Mouse (Mus musculus) lung, embryonic 16.5 days (tissue): ENCODE measurements at regions not wholly inside any gene's neighbourhood (a gene's known extent, or its start where the extent isn't known, plus 50 kb on each side); places are given as distances from the start of the nearest gene placed in this dataset.

Source experiments
- ATAC-seq: fragments of 200-750 bp; cut with Nextera tagmentation; 2 replicates; pipeline ENCODE4 v1.8.0; 2017; ENCODE audit warnings: low read depth, mild to moderate bottlenecking, moderate library complexity
- H3K27ac ChIP-seq: fragments of 300-500 bp; sonication (generic); 2 replicates; pipeline ENCODE4 v1.5.1; 2014; ENCODE audit warnings: mild to moderate bottlenecking, control low read depth, low read length
- H3K27me3 ChIP-seq: fragments of 300-500 bp; sonication (generic); 2 replicates; pipeline ENCODE4 v1.6.1; 2014; ENCODE audit warnings: low read depth, low read length, mixed read lengths; ENCODE audit not compliant: control insufficient read depth, insufficient read depth
- H3K36me3 ChIP-seq: fragments of 300-500 bp; sonication (generic); 2 replicates; pipeline ENCODE4 v1.6.1; 2014; ENCODE audit warnings: low read length; ENCODE audit not compliant: control insufficient read depth, insufficient read depth
- H3K4me1 ChIP-seq: fragments of 300-500 bp; sonication (generic); replicated peaks from 2 replicates; pipeline ENCODE4 v1.6.1; 2014; ENCODE audit warnings: low read length, mixed read lengths; ENCODE audit not compliant: control insufficient read depth, insufficient read depth
- H3K4me2 ChIP-seq: fragments of 300-500 bp; sonication (generic); 2 replicates; pipeline ENCODE4 v1.6.1; 2014; ENCODE audit warnings: low read depth, low read length, control low read depth
- H3K4me3 ChIP-seq: fragments of 300-500 bp; sonication (generic); 2 replicates; pipeline ENCODE4 v1.5.1; 2014; ENCODE audit warnings: mild to moderate bottlenecking, low read length, control low read depth
- H3K9ac ChIP-seq: fragments of 300-500 bp; sonication (generic); 2 replicates; pipeline ENCODE4 v1.6.1; 2014; ENCODE audit warnings: low read length, control low read depth
- H3K9me3 ChIP-seq: fragments of 300-500 bp; sonication (generic); 2 replicates; pipeline ENCODE4 v1.6.1; 2016; ENCODE audit warnings: low read length; ENCODE audit not compliant: control insufficient read depth
- WGBS: fragments of 180-500 bp; shearing (Covaris S2); extraction: QIAGEN DNeasy Blood & Tissue Kit; methylation state at CpG from one replicate; pipeline ENCODE4 v1.1.7; 2014; 5-methylcytosine and 5-hydroxymethylcytosine counted together

DNA sequence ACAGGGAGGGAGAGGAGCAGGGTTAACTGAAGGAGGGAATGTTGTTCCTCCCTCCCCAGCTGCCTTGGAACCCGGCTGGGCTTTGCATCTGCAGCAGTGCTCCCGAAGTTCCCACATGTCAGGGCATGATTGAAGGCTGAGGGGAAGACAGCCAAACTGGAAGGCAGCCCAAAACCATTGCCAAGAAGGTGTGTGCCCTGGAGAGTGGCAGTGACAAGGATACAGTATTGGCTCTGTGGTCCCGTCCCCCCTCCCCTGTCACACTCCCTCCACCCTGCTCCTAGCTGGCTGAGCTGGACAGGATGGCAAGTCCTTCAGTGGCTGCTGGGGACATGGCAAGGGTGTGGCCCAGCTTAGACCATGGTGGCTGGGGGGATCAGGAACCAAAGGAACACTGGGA, 79.1 kb downstream of the Cyp26b1 start:
- WGBS = 13% methylated on average over 3 of the region's 3 CpGs
- H3K27me3 ChIP-seq = no peaks in the 10 kb centered on the region
- no peaks in the 10 kb centered on the region for H3K4me1 ChIP-seq
- H3K36me3 ChIP-seq = no peaks in the 10 kb centered on the region
- no peak overlapping the region for H3K4me2 ChIP-seq
- no peaks in the 10 kb centered on the region for H3K9me3 ChIP-seq
- no peak overlapping the region for H3K4me3 ChIP-seq
- no peak for ATAC-seq
- H3K27ac ChIP-seq = no peak overlapping the region
- H3K9ac ChIP-seq = no peak overlapping the region

DNA sequence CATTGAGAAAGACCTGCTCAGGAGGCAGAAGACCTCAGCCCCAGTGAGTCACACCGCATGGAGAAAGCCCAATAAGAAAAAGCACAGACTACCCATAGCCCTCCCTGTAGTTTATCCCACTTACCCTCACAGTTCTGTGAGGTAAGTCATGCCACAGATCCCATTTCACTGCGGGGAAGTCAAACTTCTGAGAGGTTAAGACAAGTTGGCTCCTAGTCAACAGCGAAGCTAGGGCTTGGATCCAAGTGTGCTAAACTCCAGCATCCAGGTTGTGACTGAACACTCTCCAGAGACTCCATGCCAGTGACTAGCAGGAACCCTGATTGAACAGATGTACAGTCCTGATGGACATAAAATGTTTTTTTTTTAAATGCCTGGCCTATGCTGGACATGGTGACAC, 85.1 kb downstream of the Cyp26b1 start:
- H3K9ac ChIP-seq = no peak overlapping the region
- H3K4me3 ChIP-seq = no peak overlapping the region
- H3K27me3 ChIP-seq = no peaks in the 10 kb centered on the region
- no peaks in the 10 kb centered on the region for H3K4me1 ChIP-seq
- no peak overlapping the region for H3K27ac ChIP-seq
- H3K36me3 ChIP-seq = no peaks in the 10 kb centered on the region
- H3K4me2 ChIP-seq = no peak overlapping the region
- no peaks in the 10 kb centered on the region for H3K9me3 ChIP-seq
- WGBS = 70% methylated on average over 3 of the region's 3 CpGs
- ATAC-seq = no peak

DNA sequence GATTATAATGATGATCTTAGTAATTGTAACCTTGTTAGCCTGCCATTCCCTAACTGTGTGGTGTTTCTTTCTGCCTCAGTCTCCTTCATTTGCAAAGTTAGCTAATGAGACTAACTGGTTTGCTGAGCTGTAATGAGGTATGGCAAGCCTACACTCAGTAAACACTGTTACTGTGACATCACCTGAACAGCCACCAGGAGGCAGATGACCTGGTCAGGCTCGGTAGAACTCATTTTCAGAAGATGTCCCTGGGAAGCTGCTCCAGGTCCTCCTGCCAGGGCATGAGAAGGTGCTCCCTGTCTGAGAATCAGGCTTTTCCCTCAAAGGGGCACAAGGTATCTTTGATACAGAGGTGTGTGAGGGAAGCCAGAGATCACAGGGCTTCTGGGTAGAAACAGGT, 87.0 kb downstream of the Cyp26b1 start:
- no peak overlapping the region for H3K9ac ChIP-seq
- H3K4me3 ChIP-seq = no peak overlapping the region
- ATAC-seq = no peak
- H3K36me3 ChIP-seq = no peaks in the 10 kb centered on the region
- no peaks in the 10 kb centered on the region for H3K27me3 ChIP-seq
- no peaks in the 10 kb centered on the region for H3K4me1 ChIP-seq
- no peak overlapping the region for H3K4me2 ChIP-seq
- H3K9me3 ChIP-seq = no peaks in the 10 kb centered on the region
- H3K27ac ChIP-seq = no peak overlapping the region
- 13% methylated on average over 1 of the region's 1 CpGs for WGBS

DNA sequence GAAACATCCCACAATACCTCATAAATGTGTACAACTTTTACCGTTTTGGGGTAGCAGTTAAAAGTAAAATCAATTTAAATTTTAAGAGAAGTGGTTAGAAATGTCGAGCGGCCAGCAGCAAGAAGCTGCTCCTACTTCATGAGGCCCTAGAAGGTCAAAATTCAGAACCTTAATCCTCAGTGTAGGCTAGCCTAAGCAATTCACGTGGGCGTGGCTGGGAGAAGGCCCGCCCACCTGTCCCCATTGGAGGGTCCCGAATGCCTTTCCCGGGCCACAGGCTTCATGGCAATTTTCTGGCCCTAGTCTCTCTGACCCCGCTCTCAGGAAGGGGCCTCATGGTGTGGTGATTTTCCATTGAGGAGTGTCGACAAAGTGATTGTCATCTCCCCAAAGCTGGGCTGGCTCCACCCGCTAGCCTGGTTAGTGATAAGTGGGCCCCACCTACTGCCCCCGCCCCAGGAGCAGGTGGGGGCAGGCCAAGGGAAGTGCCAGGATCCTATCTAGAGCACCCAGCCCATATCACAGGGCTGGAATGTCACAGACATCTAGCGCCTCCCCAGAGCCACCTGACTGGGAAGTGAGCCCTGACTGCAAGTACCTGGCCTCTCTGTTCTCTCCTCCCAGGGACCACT, 93.3 kb downstream of the Cyp26b1 start:
- H3K36me3 ChIP-seq = no peaks in the 10 kb centered on the region
- H3K4me1 ChIP-seq = no peaks in the 10 kb centered on the region
- 32% methylated on average over 13 of the region's 13 CpGs for WGBS
- H3K4me2 ChIP-seq = no peak overlapping the region
- no peak for ATAC-seq
- H3K4me3 ChIP-seq = no peak overlapping the region
- H3K9me3 ChIP-seq = no peaks in the 10 kb centered on the region
- H3K27ac ChIP-seq = no peak overlapping the region
- H3K27me3 ChIP-seq = no peaks in the 10 kb centered on the region
- no peak overlapping the region for H3K9ac ChIP-seq

DNA sequence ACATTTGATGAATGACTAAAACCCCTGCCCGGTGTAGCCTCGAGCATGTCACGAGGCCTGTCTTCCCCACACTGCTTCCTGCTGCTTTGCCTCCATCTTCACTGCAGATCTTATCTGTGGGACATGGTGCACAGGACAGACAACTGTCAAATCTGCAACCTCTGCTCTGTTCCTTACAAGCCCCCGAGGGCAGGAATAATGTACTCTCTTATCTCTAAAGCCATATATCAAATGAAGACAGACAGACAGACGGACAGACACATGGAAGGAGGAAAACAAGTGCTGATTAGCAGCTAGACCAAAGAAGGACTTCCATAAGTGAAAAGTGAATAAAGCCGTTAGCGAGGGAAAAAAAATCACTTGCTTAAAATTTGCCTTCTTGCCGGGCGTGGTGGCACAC, 95.6 kb downstream of the Cyp26b1 start:
- no peaks in the 10 kb centered on the region for H3K4me1 ChIP-seq
- H3K9me3 ChIP-seq = no peaks in the 10 kb centered on the region
- H3K9ac ChIP-seq = no peak overlapping the region
- H3K36me3 ChIP-seq = no peaks in the 10 kb centered on the region
- no peak overlapping the region for H3K27ac ChIP-seq
- ATAC-seq = no peak
- H3K4me2 ChIP-seq = no peak overlapping the region
- H3K4me3 ChIP-seq = no peak overlapping the region
- 50% methylated on average over 9 of the region's 9 CpGs for WGBS
- no peaks in the 10 kb centered on the region for H3K27me3 ChIP-seq

DNA sequence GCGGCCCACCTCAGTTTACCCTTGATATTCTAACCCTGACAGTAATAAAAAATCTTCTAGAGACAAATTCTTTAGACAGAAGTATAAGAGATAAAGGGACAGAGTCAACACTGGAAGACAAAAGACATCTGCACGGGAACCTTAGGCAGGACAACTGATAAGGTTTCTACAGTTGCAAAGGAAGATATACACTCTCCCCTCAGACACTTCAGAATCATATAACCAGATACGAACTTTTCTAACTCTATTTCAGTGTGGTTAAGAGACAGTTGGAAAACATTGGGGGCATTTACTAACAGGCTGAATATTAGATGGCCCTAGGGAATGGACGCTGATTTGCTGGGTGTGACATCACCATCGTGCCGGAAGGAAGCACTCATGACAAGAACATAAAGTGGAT, 100.0 kb downstream of the Cyp26b1 start:
- no peak overlapping the region for H3K4me2 ChIP-seq
- ATAC-seq = no peak
- H3K27ac ChIP-seq = no peak overlapping the region
- no peaks in the 10 kb centered on the region for H3K4me1 ChIP-seq
- 58% methylated on average over 6 of the region's 6 CpGs for WGBS
- H3K9me3 ChIP-seq = no peaks in the 10 kb centered on the region
- H3K4me3 ChIP-seq = no peak overlapping the region
- no peaks in the 10 kb centered on the region for H3K36me3 ChIP-seq
- no peak overlapping the region for H3K9ac ChIP-seq
- no peaks in the 10 kb centered on the region for H3K27me3 ChIP-seq

DNA sequence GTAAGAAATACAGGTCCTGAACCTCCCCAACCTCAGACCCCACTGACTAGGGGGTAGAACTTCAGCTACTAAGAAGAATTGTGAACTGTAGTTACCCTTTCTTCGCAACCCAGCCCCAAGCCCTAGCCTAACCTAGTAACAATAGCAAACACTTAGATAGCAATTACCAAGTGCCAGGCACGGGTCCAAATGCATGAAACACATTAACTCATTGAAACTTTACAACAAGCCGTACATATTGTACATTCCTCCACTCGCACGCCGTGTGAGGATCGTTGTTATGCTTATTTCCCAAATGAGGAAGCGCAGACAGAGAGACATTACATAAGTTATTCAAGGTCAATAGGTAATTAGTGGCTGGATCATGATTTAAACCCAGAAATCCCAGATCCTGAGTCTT, 100.5 kb downstream of the Cyp26b1 start:
- ATAC-seq = no peak
- H3K36me3 ChIP-seq = no peaks in the 10 kb centered on the region
- H3K9ac ChIP-seq = no peak overlapping the region
- H3K9me3 ChIP-seq = no peaks in the 10 kb centered on the region
- H3K27me3 ChIP-seq = no peaks in the 10 kb centered on the region
- H3K4me3 ChIP-seq = no peak overlapping the region
- H3K27ac ChIP-seq = no peak overlapping the region
- no peak overlapping the region for H3K4me2 ChIP-seq
- WGBS = 54% methylated on average over 8 of the region's 8 CpGs
- H3K4me1 ChIP-seq = no peaks in the 10 kb centered on the region

DNA sequence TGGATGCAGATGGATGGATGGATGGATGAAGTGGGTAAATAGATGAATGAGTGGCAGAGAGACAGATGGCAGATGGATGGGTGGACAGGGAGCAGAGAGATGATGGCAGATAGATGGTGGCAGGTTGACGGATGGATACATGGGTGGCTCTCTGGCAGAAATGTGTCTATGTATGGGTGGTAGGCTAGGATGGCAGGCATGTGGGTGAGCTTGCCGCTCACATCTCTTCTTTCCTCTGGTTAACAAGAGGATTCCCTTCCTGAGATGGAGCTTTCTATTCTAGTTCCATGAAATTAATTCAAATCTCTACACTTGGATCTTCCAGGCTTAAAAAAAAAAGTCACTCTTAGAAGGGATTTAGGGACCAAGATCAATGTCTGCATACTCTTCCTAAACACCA, 101.1 kb downstream of the Cyp26b1 start:
- H3K36me3 ChIP-seq = no peaks in the 10 kb centered on the region
- no peaks in the 10 kb centered on the region for H3K4me1 ChIP-seq
- H3K9me3 ChIP-seq = no peaks in the 10 kb centered on the region
- H3K9ac ChIP-seq = no peak overlapping the region
- H3K27me3 ChIP-seq = no peaks in the 10 kb centered on the region
- H3K27ac ChIP-seq = no peak overlapping the region
- H3K4me2 ChIP-seq = no peak overlapping the region
- 90% methylated on average over 2 of the region's 2 CpGs for WGBS
- H3K4me3 ChIP-seq = no peak overlapping the region
- ATAC-seq = no peak

DNA sequence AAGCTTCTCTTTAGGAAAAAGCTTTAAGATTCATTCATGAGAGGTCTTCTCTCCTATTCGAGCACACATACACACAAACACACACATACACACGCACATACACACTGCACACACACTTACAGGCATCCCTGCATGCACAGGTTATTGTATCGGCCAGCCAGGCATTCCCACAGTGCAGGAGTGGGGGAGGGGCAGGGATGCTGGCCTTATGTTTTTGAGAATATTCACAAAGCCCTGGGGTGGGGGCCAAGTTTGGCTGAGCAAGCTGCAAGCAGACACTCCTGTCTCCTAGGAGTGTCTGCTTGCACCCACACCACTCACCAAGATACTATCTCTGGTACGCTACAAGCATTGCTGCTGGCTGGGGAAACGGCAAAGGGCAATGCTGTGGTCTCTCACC, 102.6 kb downstream of the Cyp26b1 start:
- H3K9ac ChIP-seq = no peak overlapping the region
- no peak for ATAC-seq
- H3K4me3 ChIP-seq = no peak overlapping the region
- no peak overlapping the region for H3K27ac ChIP-seq
- no peaks in the 10 kb centered on the region for H3K27me3 ChIP-seq
- no peaks in the 10 kb centered on the region for H3K36me3 ChIP-seq
- WGBS = 62% methylated on average over 5 of the region's 5 CpGs
- H3K9me3 ChIP-seq = no peaks in the 10 kb centered on the region
- H3K4me2 ChIP-seq = no peak overlapping the region
- H3K4me1 ChIP-seq = no peaks in the 10 kb centered on the region

DNA sequence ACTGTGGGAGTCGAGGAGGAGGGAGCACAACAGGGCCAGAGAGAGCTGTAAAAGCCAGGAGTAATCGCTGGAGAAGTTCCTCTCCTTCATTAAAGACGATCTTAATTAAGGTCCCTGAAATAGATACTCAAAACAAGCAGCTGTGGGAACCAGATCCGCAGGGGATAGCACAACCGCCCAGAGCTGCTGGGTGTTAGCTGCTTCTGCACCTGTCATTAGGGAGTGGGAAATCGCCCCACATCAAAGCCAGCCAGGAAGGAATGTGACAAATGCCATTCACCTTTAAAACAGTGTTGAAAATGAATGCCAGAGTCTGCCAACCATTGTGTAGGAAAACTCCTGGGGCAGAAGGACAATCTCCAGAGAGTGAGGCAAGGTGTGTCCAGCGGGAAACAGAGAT, 112.5 kb downstream of the Cyp26b1 start:
- no peak overlapping the region for H3K4me2 ChIP-seq
- 0 out of 2 replicates have a peak, but pooled peaks cover 3% of the 10 kb centered on the region for H3K4me1 ChIP-seq
- H3K9ac ChIP-seq = no peak overlapping the region
- H3K27me3 ChIP-seq = no peaks in the 10 kb centered on the region
- no peak overlapping the region for H3K27ac ChIP-seq
- no peaks in the 10 kb centered on the region for H3K36me3 ChIP-seq
- 41% methylated on average over 7 of the region's 7 CpGs for WGBS
- no peak overlapping the region for H3K4me3 ChIP-seq
- no peaks in the 10 kb centered on the region for H3K9me3 ChIP-seq
- no peak for ATAC-seq
